Mouse (Mus musculus): ENCODE results near the gene Arhgef17. TPM values are rescaled to one million over a fixed set of nuclear protein-coding genes. Genes with fewer than 3 reads are reported as not detected.

Arhgef17 gene
- total and polyA plus RNA-seq, 3 experiments: 76.4 to 118 (median 81.7) TPM

DNA sequence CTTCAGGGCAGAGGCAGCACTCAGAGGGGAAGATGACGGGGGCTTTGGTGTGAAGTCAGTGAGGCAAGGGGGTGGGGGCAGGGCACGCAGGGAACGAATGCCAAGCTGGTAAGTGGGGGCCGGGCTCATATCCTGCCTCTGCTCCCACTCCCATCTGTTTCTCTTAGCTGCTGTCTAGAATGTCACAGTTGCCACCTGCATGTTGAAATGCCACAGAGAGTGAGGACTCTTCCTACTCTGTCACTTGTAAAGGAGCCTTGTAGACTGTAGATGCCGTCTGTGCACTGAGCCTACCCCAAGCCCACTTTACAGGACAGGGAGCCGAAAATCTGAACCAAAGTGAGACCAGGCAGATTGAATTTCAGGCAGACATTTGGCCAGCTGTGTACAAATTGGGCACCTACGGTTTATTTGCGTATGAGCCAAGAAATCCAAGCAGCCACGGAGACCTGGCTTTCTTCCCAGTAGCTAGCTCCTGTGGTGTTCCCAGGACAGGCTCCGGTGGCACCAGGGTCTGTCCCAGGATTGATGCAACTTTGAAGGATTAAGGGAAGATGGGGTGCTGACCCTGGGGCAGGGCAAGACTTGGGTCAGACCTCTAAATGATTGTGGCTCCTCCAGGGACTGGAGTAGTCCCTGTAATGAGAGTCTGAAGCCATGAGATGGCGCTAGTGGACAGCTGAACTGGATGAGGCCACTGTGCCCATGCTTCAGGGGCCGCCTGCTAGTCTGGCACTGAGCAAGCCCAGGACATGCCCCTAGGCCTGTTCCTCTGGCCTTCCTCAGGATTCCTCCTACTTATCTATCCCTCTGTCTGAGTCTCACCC lies 11.1 kb upstream of the Arhgef17 start:
- DNase-seq: peak; percentile 61

DNA sequence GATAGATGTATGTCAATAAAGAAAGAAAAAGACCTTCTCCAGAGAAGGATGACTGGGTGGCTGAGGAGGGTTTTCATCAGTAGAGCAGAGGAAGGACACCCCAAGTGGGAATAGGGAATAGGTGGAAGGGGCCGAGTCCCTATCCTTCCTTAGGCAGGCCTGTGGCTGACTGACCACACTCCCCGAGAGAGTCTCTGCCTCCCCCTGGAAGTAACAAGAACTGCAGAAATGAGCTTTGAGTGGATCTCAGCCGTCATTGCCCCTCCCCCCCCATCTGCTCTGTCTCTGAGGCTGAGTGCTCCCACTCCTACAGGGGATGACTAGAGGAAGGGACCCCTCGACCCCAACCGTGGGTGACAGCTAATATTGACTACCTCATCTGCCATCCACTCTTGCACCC lies 9.3 kb upstream of the Arhgef17 start:
- DNase-seq: no peak

DNA sequence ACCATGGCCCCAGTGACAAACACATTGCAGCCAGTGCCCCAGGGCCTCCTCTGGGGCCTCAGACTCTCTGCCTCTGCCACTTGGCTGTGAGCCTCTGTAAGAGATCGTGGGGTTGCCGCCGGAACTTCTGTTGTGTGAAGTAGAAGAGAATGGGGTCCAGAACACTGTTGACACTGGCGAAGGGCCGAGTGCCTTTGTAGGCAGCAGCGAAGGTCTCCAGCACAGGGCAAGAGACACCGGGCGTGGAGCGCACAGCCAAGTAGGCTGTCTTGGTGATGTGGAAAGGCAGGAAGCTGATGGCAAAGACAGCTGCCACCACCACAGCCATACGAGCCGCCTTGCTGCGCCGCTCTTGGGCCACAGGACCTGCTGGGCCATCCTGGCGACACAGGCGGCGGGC lies 6.2 kb upstream of the Arhgef17 start:
- no peak for DNase-seq

DNA sequence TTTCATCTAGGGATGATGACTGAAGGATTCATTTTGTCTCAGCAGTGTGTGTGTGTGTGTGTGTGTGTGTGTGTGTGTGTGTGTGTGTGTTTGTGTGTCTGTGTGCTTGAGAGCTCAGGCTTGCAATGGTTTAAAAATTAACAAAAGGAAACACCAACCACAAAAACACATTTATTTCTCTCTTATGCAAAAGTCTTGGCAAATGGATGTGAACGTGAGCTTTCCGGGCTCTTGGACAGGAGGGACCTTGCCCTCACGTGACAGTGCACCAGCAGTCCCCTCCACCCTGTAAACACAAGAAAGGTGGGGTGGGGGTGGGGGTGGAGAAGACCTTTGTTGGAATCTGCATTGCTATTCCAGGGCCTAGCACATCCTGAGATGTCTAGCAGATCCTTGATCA lies 5.6 kb upstream of the Arhgef17 start:
- no peak for DNase-seq

DNA sequence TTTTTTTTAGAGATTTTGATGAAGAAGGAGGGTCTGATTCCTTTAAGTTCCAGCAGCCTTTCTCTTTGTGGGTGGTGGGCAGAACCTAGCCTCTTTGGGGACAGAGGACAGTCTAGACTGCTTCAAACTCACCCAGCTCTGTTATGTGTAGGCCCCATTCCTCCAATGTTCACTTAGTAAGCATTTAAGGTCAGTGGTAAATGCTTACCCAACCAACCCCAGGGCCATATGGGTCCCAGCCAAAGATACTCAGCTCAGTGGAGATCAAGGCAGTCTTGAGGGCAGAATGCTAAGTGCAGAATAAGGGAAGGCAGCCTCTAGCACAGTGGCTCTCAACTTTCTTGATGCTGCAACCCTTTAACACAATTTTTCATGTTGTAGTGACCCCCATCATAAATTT lies 1.6 kb upstream of the Arhgef17 start:
- DNase-seq: peak; percentile 23

DNA sequence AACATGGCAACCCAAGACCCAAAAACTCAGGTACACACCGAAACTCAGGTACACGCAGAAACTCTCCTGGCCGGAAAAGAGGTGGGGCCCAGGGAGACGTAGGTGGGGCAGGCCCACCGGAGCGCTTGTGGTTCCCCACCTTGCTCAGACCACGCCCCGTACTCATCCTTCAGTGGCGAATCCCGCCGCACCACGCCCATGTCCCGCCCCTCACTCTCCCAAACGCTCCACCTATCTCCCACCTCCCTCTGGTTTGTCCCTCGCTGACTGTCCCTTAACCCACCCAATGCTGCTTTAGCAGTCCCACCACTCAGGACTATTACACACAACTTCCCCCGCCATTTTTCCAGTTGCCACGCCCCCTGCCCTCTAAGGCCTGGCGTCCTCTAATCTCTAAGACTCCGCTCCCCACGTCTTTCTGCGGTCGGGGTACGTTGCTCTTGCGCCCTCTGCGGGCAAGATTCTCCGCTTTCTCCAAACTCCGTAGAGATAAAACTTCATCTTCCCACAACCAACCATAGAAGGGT lies 637 bp upstream of the Arhgef17 start:
- peak; percentile 92 for DNase-seq

DNA sequence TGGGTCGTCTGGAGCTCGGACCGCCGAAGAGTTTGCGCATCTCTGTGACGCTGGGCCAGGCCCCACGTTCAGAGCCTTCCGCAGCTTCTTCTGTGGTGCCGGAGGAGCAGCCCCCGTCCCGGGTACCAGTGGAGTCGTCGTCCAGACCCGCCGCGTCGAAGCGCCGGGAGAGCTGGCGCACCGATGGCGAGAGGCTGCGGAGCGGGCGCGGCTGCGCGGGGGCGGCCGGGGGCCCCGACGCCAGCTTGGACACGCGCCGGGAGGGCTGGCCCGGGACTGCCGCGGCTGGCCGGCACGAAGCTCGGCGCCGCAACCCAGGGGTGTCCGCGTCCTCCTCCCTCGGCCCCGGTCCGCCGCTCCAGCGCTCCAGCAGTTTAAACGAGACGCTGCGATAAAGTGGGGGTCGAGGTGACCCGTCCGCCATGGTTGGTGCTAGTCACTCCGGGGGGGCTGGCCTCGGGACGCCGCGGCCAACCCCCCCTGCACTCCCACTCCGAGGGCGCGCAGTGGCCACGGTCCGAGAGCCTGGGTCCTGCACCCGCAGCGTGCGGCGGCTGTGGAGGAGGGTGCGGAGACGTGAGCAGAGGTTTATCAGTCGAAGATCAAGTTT lies 486 bp downstream of the Arhgef17 start:
- peak; percentile 76 for DNase-seq

DNA sequence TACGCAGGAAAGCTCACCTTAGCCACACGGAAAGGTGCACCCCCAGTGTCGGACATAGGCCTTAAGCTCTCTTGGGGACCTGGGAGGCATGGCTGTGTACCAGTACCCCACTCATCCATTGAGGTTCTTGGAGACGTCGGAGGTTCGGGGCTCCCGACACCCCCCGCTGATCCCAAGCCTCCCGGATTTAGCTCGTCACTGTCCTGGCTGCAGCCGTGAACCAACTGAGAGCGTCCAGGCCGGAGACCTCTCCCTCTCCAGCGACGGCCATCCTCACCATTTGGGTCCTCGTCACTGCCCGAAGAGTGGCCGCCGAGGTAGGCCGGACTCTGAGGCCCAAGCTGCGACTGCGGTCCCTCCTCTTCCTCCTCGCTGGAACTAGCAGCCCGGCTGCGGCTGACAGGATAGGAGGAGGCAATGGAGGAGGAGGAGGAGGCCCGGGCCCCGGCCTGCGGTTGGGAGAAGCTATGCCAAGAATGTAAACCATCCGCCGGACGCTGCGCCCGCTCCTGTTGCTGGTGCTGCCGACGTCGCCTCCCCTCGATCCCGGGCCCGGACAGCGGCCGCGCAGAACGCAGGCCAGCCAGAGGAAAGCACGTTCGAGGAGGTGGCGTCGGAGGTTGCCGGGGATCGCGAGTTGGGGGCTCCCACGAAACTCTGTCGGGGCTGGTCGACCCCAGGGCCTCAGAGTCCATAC lies 1.1 kb downstream of the Arhgef17 start:
- DNase-seq: peak; percentile 78

DNA sequence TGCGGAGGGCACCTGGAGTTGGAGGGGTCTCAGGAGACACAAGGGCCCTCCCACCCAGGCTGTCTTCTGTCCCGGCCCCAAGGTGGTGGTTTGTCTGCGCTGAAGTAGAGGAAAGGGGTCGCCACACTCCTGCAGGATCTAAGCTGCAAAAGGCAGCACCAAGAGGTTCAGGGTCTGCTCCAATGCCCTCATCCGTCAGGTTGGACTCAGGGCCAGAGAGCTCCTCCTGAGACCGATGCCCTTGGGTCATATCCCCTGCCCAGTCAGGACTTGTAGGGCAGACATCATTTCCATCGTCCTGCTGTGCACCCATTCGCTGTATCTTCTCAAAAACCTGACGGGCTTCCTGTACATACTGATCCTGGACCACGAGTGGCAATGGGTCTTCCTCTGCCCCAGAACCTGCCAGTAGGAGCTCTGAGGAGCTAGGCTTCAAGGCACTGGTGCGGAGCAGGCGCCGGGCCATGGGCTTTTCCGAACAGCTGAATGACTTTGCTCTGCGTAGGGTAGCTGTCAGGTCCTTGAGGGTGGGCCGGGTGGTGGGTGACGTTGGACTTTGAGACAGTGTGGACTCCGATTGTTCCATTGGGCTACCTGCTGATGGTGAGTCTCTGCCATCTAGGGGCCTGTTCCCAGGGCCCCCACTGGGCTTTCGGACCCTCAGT lies 2.1 kb downstream of the Arhgef17 start:
- peak; percentile 49 for DNase-seq

DNA sequence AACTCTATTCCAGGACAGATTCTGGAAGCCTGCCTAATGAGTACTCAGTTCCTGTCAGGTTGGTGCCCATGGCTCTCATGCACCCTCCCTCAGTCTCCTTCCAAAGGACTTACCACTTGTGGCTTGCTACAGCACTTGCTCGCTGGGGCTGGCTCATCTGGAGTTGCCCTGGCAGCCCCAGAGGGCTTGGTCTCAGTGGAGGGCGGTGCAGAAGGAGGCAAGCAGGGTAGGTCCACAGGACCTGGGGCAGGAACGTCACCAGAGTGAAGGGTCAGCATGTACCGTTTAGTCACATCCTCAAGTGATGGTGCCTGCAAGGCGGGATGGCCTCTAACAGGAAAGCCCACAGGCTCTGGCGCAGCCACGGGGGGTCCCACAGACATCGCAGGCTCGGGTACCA lies 3.5 kb downstream of the Arhgef17 start:
- peak; percentile 66 for DNase-seq

DNA sequence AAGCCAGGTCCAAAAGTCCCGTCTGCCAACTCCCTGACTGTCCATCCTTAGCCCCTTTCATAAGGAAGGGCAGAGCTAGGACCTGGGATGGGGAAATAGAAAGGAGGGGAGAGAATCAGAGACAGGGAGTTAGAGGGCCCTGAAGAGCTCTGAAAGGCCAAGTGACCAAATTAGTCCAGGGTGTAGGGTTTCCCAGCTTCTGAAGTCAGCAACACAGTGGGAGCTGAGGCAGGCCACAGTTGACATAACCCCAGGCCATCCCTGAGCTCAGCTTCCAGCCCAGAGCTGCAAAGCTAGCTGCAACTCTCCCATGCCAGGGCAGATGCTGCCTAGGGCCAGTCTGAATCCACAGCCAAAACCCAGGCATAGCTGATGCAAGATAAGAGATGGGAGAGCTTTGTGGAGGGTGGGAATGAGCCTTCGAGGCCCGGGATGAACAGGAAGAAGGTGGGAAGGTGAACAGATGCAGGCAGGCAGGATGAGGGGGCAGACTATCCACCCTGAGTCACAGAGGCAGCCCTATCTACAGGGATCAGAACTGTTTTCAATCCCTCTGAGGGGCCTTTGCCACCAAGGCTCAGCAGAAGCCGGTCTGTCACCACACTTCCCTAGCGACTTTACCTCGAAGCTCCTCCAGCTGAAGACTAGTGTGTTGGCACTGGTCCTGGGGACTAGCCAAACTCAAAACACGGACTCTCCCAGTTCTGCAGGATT lies 4.5 kb downstream of the Arhgef17 start:
- DNase-seq: peak; percentile 27

DNA sequence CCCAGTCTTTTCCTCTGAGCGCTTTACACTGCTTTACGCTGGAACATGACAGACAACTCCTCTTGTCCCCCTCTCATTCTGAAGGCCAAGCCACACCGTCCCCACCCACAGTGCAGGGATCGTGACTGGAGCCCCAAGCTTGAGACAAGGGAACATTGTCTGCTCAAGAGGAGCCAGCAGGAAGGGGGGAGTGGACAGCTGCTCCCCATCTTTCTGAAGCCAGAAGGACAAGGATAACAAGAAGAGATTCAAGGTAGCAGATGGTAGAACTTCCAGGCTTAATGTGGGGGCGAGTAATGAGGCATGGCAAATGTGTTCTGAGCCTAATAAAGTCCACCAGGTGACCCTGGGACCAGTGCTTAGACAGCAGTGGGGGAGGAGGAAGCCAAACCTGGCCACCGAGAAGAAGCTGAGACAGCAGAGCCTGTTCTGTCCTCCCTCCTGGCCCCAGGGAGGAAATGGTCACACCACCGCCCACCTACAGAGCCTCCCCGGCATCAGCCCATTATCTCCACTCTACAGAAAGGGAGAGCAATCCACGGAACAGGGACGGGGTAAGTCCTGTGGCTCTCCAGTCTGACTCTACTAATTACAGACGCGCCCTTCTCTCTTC lies 5.5 kb downstream of the Arhgef17 start:
- no peak for DNase-seq

DNA sequence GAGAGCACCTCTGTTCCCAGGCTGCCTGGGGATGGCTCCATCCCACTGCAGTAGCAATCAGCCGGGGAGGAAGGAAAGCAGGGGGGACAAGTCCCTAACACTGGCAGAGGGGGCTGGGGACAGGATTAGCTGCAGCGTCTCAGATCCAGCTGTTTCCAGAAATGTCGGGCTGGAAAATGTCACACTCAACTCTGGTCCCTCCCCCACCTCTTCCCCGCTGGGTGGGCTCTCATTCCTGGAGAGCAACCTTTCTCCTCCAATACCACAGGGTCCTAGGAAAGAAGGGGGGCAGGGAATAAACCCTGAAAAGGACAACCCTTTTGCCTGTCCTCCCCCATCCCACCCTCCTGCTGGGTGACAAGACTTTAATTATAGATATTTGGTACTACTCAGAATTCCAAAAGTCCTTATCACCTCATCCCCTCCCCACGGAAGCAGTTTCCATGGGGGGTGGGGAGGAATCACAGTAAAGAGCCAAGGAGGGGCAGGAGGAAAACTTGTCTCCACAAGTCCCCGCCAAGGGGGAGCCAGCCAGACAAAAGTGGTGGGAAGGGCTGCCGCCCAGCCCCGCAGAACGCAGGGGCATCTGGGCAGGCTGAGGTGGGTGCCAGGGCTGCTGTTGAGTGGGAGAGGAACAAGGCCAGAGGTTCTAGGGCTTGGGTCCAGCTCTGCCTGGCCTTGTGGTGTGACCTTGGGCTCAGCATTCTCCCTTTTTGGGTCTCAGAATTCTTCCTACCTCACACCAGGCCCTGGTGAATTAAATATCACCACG lies 7.0 kb downstream of the Arhgef17 start:
- DNase-seq: peak; percentile 81

DNA sequence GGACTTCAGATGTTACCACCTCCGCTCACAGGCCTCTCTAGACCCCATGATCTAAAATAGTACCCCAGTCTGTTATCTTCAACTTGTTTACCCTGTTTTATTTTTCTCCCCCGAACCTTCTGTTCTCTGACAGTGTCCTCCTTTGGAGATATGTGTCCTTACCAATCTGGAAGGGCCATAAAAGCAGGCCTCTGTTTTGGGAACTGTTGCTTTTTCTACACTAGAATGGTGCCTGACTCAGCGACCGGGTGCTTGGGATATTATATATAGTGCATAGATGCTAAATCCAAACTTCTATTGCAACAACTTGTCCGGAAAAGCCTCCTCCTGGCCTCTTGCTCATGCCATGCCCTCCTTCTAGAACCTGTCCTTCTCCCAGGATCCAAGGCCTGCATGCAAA lies 7.7 kb downstream of the Arhgef17 start:
- DNase-seq: no peak

DNA sequence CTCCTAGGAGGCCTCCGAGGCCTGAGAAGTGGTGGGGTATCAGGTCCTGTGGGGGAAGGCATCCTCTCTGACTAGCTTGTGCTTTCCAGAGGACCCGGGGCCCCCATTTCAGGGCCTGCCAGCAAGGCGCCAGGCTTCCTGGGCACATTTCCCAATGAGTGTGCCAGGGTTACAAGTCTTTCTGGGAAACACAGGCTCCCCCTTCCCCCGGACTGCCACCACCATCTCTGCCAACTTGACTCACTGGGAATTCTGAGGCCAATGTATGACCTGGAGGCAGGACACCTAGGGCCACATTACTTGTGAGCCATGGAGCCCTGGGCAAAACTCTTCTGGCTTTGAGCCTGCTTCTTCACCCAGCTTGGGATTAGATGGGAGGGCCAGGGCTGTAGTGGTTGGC lies 9.0 kb downstream of the Arhgef17 start:
- peak; percentile 67 for DNase-seq

DNA sequence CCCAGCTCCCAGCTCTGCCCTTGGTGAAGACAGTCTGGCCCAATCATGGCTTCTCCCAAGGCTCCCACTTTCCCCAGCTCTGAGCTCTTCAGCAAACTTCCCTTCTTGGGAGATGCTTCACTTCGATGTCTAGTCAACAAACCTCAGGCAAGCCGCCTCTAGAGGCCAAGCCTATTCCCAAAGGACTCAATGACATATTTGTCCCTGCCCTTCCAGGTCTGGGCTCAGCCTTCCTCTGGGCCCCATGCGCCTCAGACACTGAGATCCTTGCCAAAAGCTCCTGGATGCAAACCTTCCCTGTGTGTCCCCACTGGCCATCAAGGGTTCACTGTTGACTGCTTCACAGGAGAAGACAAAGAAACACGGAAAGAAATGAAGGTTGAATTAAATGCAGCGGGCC lies 10.6 kb downstream of the Arhgef17 start:
- DNase-seq: no peak

DNA sequence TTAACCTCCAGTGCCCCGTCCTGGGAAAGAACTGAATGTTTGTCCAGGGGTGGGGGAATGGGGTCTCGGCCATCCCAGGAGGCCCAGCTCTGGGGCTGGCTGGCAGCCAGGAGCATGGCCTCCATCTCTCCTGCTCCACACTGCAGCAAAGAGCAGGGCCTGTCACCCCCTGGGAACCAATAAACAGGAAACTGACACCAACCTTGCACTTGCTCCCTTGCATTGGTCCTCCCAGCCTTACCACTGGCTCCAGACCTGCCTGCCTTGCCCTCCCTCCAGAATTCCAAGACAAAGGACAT lies 12.1 kb downstream of the Arhgef17 start:
- peak; percentile 54 for DNase-seq

DNA sequence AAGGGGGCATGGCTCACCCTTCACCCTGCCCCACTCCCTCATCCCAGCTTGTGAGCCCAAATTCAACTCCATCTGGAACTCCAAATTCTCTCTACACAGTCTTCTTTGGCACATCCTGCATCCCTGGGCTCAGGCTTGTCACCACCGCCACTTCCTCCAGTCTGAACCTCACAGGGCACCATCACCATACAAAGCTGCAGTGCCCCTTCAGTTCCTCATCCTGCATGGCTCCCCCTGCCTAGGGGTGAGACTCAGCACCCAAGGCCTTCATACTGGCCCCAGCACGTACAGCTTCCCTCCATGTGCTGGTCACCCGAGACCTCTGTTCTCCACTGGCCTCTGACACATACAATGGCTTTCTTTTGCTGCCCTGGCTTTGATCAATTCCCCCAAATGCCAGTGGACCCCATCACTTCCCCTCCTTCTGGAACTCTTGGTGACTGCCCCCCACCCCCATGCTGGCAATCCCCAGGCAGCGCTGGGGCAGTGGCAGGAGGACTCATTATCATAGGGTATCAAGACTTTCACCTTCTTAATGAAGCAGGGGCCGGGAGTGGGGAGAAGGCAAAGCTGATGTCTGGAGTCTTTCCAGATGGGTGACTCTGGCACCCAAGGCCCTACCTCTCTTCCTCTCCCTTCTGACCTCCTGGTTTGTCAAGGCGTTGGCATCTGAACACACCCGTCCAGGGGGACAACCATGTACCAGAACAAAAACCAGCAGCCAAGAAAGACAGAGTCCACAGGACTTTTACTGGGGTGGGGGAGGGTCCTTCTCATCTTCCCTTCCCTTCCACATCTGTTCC lies 12.7 kb downstream of the Arhgef17 start:
- DNase-seq: no peak

DNA sequence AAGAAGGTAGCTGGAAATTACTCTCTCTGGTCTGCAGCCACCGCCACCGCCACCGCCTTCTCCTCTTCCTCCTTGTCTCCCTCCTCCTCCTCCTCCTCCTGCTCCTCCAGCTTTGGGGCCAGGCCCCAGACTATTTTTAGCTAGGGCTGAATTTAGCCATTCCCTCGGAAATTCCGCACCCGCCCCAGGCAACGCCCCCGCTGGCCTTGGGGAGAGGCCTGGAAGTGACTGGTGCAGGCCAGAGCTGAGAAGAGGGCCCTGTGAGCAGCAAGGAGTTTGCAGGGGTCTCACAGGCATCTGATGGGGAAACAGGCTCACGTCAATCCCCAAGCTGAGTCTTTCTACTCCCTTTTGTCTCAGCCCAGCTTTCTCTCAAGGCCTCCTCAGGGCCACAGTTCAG lies 13.7 kb downstream of the Arhgef17 start:
- peak; percentile 89 for DNase-seq

DNA sequence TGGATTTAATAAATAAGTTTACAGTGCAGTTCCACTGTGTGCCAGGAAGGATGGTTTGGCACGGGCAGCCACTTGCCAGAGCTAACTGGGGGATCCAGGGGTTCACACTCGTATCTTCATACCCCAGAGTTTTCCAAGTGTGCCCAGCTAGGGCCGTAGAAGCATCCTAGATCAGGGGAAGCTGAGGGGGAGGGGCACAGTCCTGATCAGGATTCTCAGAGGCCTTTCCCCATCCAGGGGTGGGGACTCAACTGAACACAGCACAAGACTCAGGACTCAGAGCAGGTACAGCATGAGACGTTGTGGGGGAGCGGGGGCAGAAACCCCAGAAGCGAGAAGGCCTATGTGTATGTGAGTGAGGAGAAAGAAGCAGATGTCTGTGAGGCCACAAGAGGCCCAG lies 14.2 kb downstream of the Arhgef17 start:
- DNase-seq: peak; percentile 12
